Mouse (Mus musculus) embryonic facial prominence, embryonic 15.5 days (tissue): Measurements from ENCODE around the gene Anln. TPM values are rescaled to one million over a fixed set of nuclear protein-coding genes. Genes with fewer than 3 reads are reported as not detected.
"Not testable (repeated sequence)": the region's sequence is repeated elsewhere in the genome, so short reads cannot be mapped to it uniquely, and the experiment has no call there.

Experiments
- ATAC-seq: fragments of 200-750 bp; cut with Nextera tagmentation; 2 replicates; pipeline ENCODE4 v1.8.0; 2017; ENCODE audit warnings: low read depth, moderate TSS enrichment; ENCODE audit not compliant: insufficient number of reproducible peaks, low FRiP score, low TSS enrichment
- H3K27ac ChIP-seq: fragments of 300-500 bp; sonication (generic); replicated peaks from 2 replicates; pipeline ENCODE4 v1.5.1; 2015; ENCODE audit warnings: mild to moderate bottlenecking, inconsistent platforms
- H3K27me3 ChIP-seq: fragments of 300-500 bp; sonication (generic); 2 replicates; pipeline ENCODE4 v1.6.1; 2015; ENCODE audit warnings: inconsistent platforms
- H3K36me3 ChIP-seq: fragments of 300-500 bp; sonication (generic); 2 replicates; pipeline ENCODE4 v1.6.1; 2015; ENCODE audit warnings: mild to moderate bottlenecking, inconsistent platforms
- H3K4me1 ChIP-seq: fragments of 300-500 bp; sonication (generic); 2 replicates; pipeline ENCODE4 v1.6.1; 2015; ENCODE audit warnings: inconsistent platforms
- H3K4me2 ChIP-seq: fragments of 300-500 bp; sonication (generic); replicated peaks from 2 replicates; pipeline ENCODE4 v1.6.1; 2015; ENCODE audit warnings: mild to moderate bottlenecking, inconsistent platforms
- H3K4me3 ChIP-seq: fragments of 300-500 bp; sonication (generic); replicated peaks from 2 replicates; pipeline ENCODE4 v1.5.1; 2015; ENCODE audit warnings: mild to moderate bottlenecking, inconsistent platforms
- H3K9ac ChIP-seq: fragments of 300-500 bp; sonication (generic); 2 replicates; pipeline ENCODE4 v1.6.1; 2015; ENCODE audit warnings: inconsistent platforms
- H3K9me3 ChIP-seq: fragments of 300-500 bp; sonication (generic); replicated peaks from 2 replicates; pipeline ENCODE4 v1.6.1; 2016; ENCODE audit warnings: inconsistent platforms
- WGBS: fragments of 180-500 bp; shearing (Covaris S2); methylation state at CpG from one replicate; pipeline ENCODE4 v1.1.7; 2015; 5-methylcytosine and 5-hydroxymethylcytosine counted together
- polyA plus RNA-seq: library from polyadenylated mRNA; unstranded; fragments of >200 nt; fragmentation: Nextera tagmentation; extraction: Ambion mirVana; gene quantifications from 2 replicates; pipeline ENCODE4 v1.2.1, GENCODE M21; 2015

Gene Anln
- polyA plus RNA-seq, 1 experiment from 2014 or later, result 35.7 TPM

DNA sequence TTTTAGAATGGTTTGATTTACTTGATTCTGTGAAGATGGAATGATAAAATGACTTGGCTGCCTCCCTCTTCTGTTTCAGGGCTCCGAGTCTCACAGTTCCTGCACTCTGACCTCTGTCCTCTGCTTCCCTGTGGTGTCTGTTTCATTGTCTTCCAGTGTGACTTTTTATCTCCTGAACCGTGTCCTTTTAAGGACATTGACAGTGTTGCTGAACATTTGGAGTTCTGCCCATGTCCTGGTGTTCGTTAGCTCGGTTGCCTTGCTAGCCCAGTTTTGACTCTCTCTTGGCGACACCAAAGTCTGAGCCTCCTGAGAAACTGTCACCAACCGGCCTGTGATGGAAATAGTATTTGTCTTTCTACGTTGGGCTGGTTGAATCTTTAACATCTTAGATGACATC lies 31.5 kb upstream of the Anln start:
- Histone ChIP-seq H3K4me3 (no peak overlapping the region), H3K9ac (no peak overlapping the region), H3K4me2 (no peak overlapping the region), H3K9me3 (no peaks in the 10 kb centered on the region), H3K36me3 (no peaks in the 10 kb centered on the region), H3K4me1 (no peaks in the 10 kb centered on the region), H3K27me3 (no peaks in the 10 kb centered on the region), H3K27ac (no peak overlapping the region)
- ATAC-seq, result no peak
- WGBS, result 45% methylated on average over 7 of the region's 7 CpGs

DNA sequence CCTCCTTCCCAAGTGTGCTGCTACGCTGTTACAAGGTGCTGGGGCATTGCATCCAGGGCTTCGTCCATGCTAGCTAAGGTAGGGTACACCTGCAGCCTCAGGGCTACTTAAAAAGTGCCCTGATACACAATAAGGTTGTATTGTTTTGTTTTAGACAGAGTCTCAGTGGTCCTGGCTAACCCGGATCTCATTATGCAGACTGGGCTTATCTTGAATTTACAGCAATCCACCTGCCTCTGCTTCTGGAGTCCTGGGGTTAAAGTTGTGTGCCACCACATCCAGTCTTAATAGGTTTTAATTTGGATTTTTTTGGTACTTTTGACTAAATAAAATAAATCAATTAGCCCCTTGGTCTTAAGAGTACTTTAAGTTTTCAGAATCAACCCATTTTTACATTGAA lies 30.9 kb upstream of the Anln start:
- Histone ChIP-seq H3K4me1 (no peaks in the 10 kb centered on the region), H3K9ac (no peak overlapping the region), H3K9me3 (no peaks in the 10 kb centered on the region), H3K4me3 (no peak overlapping the region), H3K27me3 (no peaks in the 10 kb centered on the region), H3K36me3 (no peaks in the 10 kb centered on the region), H3K27ac (no peak overlapping the region), H3K4me2 (no peak overlapping the region)
- WGBS, result 85% methylated on average over 3 of the region's 3 CpGs
- ATAC-seq, result no peak

DNA sequence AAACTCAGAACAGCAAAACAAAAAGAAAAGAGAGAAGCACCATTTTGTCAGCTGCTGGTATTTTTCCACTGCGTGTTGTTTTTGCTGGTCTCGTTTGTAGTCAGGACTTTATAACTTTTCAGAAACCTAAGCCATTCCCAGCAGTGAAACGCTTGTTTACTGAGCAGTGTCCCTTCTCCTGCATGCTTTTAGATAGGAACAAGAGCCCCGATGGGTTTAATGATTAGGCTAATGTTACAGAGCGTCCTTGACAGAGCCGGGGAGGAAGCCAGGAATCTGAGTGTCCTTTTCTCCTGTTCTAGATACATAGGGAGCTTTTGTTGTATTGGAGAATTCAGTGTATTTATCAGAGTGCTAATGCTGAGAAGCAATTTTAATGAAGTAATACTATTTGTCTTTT lies 28.6 kb upstream of the Anln start:
- ATAC-seq, result no peak
- no peaks in the 10 kb centered on the region for H3K9me3 ChIP-seq
- no peak overlapping the region for H3K4me2 ChIP-seq
- H3K27me3 ChIP-seq, result no peaks in the 10 kb centered on the region
- H3K4me3 ChIP-seq, result no peak overlapping the region
- WGBS, result 43% methylated on average over 6 of the region's 6 CpGs
- no peak overlapping the region for H3K9ac ChIP-seq
- no peaks in the 10 kb centered on the region for H3K36me3 ChIP-seq
- no peak overlapping the region for H3K27ac ChIP-seq
- H3K4me1 ChIP-seq, result no peaks in the 10 kb centered on the region

DNA sequence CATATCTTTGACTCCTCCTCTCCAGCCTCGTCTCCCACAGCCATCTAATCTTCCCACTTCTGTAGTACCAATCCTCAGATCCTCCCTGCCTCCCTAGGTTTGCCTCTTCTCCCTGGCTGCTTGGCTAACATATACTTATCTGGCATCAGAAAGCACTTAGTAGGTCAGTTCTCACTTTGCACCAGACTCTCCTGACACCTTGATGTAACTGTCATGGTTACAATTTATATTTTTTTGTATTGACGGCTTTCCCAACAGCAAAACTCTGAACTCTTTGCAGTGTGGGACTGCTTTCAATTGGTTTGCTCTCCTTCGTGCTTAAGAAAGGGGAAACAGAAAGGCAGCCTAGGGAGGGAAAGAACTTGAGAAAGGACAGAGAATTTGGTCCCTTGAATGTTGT lies 27.2 kb upstream of the Anln start:
- no peak for ATAC-seq
- Histone ChIP-seq H3K4me2 (no peak overlapping the region), H3K9me3 (no peaks in the 10 kb centered on the region), H3K4me1 (0 out of 2 replicates have a peak, but pooled peaks cover 3% of the 10 kb centered on the region), H3K36me3 (no peaks in the 10 kb centered on the region), H3K4me3 (no peak overlapping the region), H3K9ac (no peak overlapping the region), H3K27me3 (no peaks in the 10 kb centered on the region), H3K27ac (no peak overlapping the region)
- 80% methylated on average over 3 of the region's 3 CpGs for WGBS

DNA sequence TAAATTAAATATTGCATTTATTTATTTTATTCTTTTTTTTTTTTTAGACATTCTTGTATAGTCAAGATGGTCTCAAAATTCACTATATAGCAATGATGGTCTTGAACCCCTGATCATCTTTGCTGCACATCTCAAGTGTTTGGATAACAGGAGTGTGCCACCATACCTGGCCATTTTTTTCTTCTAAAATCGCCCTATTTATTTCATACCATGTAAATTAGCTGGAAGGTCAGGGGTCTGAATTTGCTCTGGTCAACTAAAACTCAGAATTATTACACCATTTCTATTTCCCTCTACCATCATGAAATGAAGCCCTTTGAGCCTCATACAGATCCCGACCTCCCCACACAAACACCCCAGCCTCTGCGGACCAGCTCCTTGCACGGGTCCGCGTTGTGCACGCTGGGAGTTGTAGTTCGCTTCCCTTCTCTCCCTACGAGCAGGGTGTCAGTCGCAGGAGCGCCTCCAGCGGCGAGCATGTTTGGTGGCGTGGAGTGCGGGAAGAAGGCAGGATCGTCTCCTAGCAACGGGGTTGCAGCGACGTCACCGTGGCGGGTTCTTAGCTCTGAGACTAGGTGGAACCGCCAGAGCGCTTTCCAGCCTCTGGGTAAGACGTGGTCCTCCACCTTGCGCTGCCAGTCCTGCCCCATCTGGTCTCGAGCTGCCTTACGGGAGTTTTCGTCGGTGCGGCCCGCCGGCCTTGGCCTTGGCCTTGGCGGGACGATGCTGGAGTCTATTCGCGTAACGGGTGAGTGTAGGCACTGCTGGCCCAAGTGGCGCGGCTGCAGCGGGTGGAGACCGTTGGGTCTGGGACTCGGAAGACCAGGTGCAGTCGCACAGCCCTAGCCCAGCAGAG lies 22.2 kb upstream of the Anln start, which contains the start of gene 9530077C05Rik:
9530077C05Rik (plus strand) TSS at position 512 of the 856 bp plus-strand sequence.
- peak within 1 kb of the TSS; percentile 35 for H3K9ac ChIP-seq
- under 1% methylated on average over 43 of the region's 43 CpGs for WGBS
- 0 out of 2 replicates have a peak, but pooled peaks cover 3% of the 10 kb centered on the region for H3K4me1 ChIP-seq
- H3K9me3 ChIP-seq, result no peaks in the 10 kb centered on the region
- H3K4me2 ChIP-seq, result peak within 1 kb of the TSS; percentile 64
- H3K27ac ChIP-seq, result no peak within 1 kb of the TSS
- H3K27me3 ChIP-seq, result no peaks in the 10 kb centered on the region
- ATAC-seq, result peak; percentile 98
- no peaks in the 10 kb centered on the region for H3K36me3 ChIP-seq
- H3K4me3 ChIP-seq, result peak within 1 kb of the TSS; percentile 51

DNA sequence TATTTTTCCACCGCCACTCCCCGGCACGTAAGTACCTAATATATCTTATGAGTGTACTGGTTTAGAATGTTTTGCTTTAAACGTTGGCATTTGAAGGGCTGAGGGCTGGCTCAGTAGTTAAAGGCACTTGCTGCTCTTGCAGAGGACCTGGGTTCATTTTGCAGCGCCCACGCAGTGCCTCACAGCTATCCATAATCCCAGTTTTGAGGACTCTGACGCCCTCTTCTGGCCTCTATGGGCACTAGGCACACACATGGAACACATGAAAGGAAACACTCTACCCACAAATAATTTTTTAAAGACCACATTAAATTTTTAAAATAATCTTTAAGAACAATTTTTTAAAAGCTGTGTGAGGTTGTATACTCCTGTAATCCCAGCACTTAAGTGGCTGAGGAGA lies 20.5 kb upstream of the Anln start:
- H3K9me3 ChIP-seq, result no peaks in the 10 kb centered on the region
- no peaks in the 10 kb centered on the region for H3K27me3 ChIP-seq
- H3K4me1 ChIP-seq, result 0 out of 2 replicates have a peak, but pooled peaks cover 3% of the 10 kb centered on the region
- no peak for ATAC-seq
- no peak overlapping the region for H3K9ac ChIP-seq
- WGBS, result 72% methylated on average over 7 of the region's 7 CpGs
- no peak overlapping the region for H3K27ac ChIP-seq
- H3K36me3 ChIP-seq, result no peaks in the 10 kb centered on the region
- H3K4me2 ChIP-seq, result no peak overlapping the region
- no peak overlapping the region for H3K4me3 ChIP-seq

DNA sequence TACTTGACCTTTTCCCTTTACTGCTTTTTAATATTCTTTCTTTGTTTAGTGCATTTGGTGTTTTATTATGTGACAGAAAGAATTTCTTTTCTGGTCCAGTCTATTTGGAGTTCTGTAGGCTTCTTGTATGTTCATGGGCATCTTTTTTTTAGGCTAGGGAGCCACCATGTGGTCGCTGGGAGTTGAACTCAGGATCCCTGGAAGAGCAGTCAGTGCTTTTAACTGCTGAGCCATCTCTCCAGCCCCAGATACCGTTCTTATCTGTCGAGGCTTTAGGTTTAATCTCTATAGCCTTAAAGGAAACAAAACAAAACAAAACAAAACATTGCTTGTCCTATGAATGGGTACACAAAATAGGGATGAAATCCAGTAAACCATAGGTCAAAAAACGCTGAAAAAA lies 19.4 kb upstream of the Anln start:
- not testable (repeated sequence) for H3K4me2 ChIP-seq, H3K4me3 ChIP-seq, H3K27ac ChIP-seq, ATAC-seq, H3K36me3 ChIP-seq, H3K4me1 ChIP-seq, H3K27me3 ChIP-seq, H3K9ac ChIP-seq, H3K9me3 ChIP-seq
- 29% methylated on average over 4 of the region's 4 CpGs for WGBS

DNA sequence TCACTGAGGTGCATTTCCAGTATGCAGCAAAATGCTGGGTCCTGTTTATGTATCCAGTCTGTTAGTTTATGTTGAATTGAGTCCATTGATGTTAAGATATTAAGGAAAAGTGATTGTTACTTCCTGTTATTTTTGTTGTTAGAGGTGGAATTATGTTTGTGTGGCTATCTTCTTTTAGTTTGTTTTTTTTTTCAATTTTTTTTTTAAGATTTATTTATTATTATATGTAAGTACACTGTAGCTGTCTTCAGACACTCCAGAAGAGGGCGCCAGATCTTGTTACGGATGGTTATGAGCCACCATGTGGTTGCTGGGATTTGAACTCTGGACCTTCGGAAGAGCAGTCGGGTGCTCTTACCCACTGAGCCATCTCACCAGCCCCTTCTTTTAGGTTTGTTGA lies 18.6 kb upstream of the Anln start:
- not testable (repeated sequence) for ATAC-seq, H3K27me3 ChIP-seq, H3K36me3 ChIP-seq, H3K9ac ChIP-seq, H3K4me1 ChIP-seq, H3K4me3 ChIP-seq, H3K4me2 ChIP-seq, H3K27ac ChIP-seq, H3K9me3 ChIP-seq
- WGBS, result 86% methylated on average over 4 of the region's 4 CpGs

DNA sequence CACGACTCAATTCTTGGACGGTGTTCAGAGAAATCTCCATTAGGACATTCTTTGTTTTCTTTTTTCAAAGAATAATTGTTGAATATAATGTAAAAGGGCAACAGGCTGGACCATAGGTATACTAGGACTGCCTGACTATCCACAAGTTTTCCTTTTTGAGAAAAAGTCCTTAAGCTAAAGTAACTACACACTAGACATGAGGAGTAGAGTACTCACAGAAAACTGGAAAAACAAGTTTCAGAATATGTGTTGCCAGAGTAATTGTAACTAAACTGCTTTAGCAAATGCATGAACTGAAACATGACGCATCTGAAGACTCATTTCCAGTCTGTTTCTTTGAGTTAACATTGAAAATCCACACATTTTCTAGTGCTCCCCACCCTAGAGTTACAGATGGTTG lies 16.4 kb upstream of the Anln start:
- Histone ChIP-seq H3K27me3 (no peaks in the 10 kb centered on the region), H3K27ac (0 out of 2 replicates have a peak overlapping the region, but pooled peaks have one; percentile 39), H3K9ac (no peak overlapping the region), H3K9me3 (no peaks in the 10 kb centered on the region), H3K36me3 (no peaks in the 10 kb centered on the region), H3K4me1 (no peaks in the 10 kb centered on the region), H3K4me3 (no peak overlapping the region), H3K4me2 (no peak overlapping the region)
- ATAC-seq, result no peak
- 66% methylated on average over 3 of the region's 3 CpGs for WGBS

DNA sequence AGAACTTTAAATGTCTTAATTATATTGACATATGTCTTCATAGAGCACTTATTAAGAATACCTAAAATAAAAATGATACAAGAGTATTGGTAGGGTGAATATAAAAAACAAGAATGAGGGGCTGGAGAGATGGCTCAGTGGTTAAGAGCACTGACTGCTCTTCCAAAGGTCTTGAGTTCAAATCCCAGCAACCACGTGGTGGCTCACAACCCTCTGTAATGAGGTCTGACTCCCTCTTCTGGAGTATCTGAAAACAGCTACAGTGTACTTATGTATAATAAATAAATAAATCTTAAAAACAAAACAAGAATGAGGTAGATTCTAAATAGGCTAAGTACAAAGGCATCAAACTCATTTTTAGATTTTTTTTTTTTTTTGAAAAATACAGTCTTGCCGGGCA lies 14.5 kb upstream of the Anln start:
- not testable (repeated sequence) for H3K4me2 ChIP-seq, H3K27ac ChIP-seq, H3K9me3 ChIP-seq, H3K36me3 ChIP-seq, H3K4me3 ChIP-seq, H3K9ac ChIP-seq, H3K27me3 ChIP-seq, ATAC-seq, H3K4me1 ChIP-seq
- WGBS, result 64% methylated on average over 2 of the region's 2 CpGs

DNA sequence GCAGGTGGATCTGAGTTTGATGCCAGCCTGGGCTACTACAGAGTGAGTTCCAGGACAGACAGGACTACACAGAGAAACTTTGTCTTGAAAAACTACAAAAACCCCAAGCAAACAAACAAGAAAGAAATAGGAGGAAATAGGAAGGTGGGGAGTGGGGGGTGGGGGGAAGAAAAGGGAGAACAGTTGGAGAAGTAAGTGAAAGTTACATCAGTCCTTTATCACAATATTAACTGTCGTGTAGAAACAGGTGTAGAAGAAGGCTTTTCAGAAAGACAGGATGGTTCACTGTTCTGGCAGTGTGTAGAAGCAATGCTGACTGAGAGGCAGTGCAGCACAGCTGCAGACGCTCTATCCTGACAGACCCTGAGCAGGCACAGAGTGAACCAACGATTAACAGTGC lies 14.0 kb upstream of the Anln start:
- H3K9ac ChIP-seq, result no peak overlapping the region
- no peak for ATAC-seq
- H3K4me3 ChIP-seq, result no peak overlapping the region
- H3K36me3 ChIP-seq, result no peaks in the 10 kb centered on the region
- no peaks in the 10 kb centered on the region for H3K27me3 ChIP-seq
- H3K9me3 ChIP-seq, result no peaks in the 10 kb centered on the region
- H3K4me1 ChIP-seq, result no peaks in the 10 kb centered on the region
- H3K4me2 ChIP-seq, result no peak overlapping the region
- no peak overlapping the region for H3K27ac ChIP-seq
- WGBS, result 80% methylated on average over 3 of the region's 3 CpGs

DNA sequence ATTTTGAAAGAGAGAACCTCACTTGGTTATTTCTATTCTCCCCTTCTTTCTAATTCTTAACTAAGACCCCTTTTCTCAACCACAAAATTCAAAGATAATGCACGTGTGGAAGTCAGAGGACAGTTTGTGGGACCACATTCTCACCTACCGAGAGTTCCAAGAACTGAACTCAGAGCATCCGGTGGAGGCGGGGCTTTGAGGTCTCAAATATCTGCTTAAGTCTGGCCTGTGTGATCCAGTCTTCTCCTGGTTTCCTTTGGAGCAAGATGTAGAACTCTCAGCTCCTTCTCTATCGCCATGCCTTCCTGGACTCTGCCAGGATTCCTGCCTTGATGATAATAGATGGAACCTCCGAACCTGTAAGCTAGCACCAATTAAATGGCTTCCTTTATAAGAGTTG lies 13.0 kb upstream of the Anln start:
- no peaks in the 10 kb centered on the region for H3K9me3 ChIP-seq
- 82% methylated on average over 6 of the region's 6 CpGs for WGBS
- H3K27ac ChIP-seq, result no peak overlapping the region
- H3K4me1 ChIP-seq, result no peaks in the 10 kb centered on the region
- no peaks in the 10 kb centered on the region for H3K36me3 ChIP-seq
- no peak overlapping the region for H3K4me2 ChIP-seq
- no peak overlapping the region for H3K9ac ChIP-seq
- no peak for ATAC-seq
- no peak overlapping the region for H3K4me3 ChIP-seq
- no peaks in the 10 kb centered on the region for H3K27me3 ChIP-seq
